Mouse (Mus musculus) G1E (cell line): ENCODE measurements around the gene Fam84b.

ENCODE experiments used
- CTCF ChIP-seq: IDR thresholded peaks from 2 replicates; pipeline ENCODE4 v1.5.1; 2012; ENCODE audit warnings: low read depth, low read length, inconsistent platforms, mixed read lengths
- GATA1 ChIP-seq: IDR thresholded peaks from 2 replicates; pipeline ENCODE4 v1.6.1; 2012; ENCODE audit warnings: borderline replicate concordance, low read length, inconsistent platforms, mixed read lengths
- TAL1 ChIP-seq: conservative IDR thresholded peaks from 2 replicates; pipeline ENCODE4 v1.6.1; 2012; ENCODE audit warnings: low read depth, low read length, inconsistent platforms, mixed read lengths

DNA sequence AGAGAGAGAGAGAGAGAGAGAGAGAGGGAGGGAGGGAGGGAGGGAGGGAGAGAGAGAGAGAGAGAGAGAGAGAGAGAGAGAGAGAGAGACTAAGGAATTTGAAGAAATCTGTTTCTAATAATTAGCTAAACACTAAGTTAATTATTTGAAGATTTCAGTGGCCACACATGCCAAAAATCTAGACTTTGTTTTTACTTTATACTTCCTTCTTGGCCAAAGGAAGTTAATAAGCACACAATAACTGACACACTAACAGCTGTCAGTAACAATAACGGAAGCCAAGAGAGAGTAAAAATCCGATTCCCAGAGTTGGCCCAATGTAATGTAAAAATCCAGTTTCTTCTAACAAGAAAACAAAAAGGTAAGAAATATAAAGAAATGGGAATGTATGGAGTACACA, 69.8 kb downstream of the Fam84b start:
- no peak for TF ChIP-seq CTCF
- no peak for TF ChIP-seq GATA1
- no peak for TF ChIP-seq TAL1
